Mouse (Mus musculus): ENCODE data around the gene Notch1. TPM values are rescaled to one million over a fixed set of nuclear protein-coding genes. Genes with fewer than 3 reads are reported as not detected.

Gene Notch1
- total RNA-seq, 4 experiments from 2014 or later = 23.7 to 32.6 (median 28.4) TPM

DNA sequence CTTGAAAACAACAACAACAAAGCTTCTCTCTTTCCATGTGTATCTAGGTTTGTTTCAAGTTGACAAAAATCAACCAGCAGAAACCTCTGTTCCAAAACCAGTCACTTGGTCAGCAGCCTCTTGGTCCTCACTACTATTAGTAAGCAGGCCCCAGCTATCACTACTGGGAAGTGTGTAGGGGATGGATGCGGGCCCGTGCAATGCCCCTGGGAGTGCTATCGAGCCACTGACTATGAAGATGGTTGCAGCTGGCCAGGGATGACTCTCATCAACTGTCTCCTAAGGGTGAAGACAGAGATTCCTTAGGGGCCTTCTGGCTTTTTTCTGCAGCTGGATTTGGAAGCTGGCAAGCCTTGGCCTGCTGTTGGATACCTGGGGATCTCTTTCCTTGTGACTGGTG is 13.4 kb upstream of the Notch1 start:
- no peak for DNase-seq

DNA sequence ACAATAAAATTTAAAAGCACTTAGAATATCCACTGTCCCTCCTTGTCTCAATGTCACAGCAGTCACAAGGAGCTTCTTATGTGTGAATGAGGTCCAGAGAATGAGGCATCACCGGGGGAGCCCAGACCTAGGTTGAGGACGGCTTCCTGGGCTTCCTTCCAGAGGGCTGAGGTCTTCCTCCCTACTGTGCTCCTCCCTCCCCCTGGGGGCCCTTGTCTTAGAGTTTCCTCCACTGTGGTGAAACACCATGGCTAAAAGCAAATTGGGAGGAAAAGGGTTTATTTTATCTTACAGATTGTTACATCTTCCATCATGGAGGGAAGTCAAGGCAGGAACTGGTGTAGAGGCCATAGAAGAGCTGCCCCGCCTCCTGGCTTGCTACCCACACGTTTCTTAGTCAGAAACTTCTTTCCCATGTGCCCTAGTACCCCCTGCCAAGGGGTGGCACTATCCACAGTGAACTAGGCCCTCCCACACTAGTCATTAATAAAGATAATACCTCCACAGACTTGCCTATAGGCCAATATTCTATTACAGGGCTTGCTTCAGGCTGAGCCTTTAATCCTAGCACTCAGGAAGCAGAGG is 12.8 kb upstream of the Notch1 start:
- DNase-seq = no peak

DNA sequence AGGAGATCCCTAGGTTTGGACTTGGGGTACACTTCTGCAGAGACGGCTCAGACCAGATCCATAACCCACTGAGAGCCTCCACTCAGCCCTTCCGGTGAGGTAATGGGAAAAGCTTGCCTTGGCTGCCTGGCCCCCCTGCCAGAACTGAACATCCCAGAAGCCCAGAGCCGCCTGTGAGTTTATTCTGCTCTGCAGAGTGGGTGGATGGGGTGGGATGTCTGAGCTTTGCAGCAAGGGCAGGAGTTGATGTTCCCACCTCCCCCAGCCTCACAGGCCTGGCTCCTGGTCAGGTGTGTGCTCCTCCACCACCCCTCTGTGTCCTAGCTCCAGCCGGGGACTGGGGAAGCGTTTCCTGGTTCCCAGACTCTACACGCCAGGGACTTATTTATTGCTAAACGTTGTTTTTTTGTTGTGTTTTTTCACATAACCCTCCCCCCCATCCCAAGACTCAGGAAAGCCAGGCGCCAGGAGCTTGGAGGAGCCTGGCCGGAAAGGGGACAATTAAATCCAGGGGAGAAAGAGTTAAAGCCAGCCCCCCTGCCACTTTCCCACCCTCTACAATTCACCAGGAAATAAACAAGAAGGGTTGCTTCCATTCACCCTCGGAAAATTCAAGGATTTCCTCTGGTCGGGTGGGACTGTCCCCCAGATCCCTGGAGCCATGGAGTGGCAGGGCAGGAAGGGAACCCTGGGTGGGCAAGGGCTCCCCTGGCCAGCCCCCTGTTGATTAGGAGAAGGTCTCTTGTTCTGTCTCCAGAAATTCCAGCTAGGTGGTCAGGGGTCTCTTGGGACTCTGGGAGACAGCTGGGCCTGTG is 10.2 kb upstream of the Notch1 start:
- no peak for DNase-seq

DNA sequence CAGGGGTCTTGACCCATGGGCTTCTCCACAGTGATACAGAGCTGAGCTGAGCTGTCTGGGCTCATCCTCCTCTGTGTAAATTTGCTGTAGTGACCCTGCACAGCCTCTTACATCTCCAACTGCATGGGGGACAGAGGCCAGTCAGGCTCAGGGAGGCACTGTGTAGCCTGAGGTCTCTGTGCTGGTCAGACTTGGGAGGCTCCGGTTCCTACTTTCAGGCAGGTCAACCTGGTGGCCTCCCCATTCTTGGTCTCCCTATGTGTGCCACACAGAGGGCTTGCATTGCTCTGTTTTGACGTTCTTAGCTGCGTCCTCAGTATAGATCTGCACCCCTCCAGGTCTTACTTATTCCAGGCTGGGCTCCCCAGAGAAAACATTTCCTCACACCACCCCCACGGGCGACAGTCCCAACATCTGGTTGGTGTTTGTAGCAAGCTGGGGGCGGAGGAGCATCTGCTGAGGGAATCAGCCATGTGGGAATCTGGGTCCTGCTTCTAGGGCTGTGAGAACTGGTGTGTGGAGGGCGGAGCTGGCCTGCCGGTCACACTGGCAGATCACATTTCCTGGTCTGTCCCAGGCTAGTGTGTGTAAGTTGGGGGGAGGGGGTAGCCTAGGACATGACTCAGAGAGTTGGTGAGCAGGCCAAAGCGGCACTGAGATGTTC is 9.0 kb upstream of the Notch1 start:
- no peak for DNase-seq

DNA sequence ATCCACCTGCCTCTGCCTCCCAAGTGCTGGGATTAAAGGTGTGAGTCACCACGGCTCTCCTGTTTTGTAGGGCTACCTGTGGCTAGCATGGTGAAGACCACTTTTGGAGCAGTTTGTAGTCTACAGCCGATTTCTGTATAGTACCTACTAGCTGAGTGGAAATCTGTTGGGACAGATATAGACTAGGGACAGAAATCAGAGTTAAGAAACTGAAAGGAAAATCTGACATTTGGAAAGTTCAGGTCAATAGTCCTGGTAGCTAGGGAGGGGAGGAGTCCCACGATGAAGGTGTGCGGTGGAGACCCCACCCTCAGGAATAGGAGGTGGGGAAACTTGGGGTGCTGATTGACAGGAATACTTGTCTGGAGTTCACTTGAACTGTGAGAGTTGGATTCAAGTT is 5.9 kb upstream of the Notch1 start:
- no peak for DNase-seq

DNA sequence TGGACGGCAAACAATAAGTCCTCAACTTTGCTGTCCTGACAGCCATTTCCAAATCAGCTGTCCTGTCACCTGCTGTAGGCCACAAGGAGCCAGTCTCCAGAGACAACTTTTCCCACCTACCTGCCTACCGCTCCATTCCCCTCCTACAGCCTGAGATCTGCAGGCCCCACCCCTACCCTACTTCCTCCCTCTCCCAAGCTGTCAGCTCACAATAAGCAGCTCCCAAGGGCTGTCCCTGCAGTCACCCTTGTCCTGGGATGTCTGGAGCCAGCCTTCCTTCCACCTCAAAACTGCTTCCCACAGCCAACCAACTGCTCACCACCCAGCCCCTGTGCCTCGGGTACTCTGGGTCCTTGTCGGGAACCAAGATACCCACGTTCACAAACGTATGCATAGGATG is 3.3 kb upstream of the Notch1 start:
- DNase-seq = no peak

DNA sequence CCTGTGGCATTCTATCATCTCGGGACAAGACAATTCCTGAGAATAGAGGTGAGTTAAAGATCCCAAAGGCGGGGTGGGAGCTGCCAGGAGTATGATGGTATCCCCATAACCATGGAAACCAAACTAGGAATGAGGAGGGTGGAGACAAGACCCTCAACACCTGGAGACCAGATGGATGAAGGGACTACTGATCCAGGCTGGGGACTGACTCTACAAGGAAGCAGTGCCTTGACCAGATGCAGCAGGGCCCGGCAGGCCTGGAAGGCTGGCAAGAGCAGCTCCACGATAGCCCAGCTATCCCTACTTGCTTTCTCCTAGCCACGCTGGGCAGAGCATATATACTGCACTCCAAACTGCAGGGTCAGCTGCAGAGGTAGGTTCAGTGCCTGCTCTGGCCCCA is 524 bp upstream of the Notch1 start:
- DNase-seq = no peak

DNA sequence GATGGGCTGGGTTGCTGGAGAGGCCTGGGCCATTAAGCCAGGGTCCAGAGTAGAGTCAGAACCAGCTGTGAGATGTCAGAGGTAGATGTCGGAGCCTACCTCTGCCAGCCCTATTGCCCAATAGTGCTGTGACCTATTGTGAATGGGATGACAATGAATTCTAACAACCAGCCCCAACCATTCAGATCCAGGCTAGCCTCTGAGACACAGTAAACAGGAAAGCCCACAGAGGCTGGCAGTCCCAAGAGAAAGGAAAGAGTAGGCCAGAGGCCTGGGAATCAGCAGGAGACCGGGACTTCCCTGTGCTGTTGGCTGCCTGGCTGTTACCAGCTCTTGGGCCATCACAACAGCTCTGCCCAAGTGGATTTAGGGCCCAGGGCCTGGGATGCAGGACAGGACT is 1.1 kb downstream of the Notch1 start:
- no peak for DNase-seq

DNA sequence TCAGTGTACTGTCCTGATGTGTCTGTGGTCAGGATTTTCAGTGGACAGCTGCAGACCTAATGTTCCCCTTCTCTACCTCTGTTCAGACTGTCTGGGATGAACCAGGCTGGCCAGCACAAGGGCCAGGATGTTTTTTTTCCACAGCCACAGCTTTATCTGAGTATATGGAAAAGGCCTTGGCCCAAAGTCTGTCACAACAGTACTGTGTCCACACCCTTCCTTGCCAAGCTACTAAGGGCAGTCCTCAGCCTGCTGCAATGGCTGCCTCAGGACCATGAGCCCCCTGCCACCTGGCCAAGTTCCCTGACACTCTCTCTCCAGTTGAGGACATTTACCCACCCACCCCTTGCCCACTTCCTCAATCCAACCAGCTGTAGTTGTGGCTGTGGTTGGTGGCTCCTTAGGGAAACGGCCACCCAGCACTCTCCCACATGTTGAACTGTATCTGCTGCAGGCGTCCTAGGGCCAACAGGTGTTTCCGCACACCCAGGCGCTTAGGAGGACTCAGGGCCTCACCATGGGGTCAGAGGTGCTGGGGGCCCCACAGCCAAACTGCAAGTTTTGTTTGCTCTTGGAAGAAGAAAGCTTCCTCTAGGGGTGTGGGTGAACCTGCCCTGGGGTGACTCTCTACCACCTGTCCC is 3.2 kb downstream of the Notch1 start:
- no peak for DNase-seq

DNA sequence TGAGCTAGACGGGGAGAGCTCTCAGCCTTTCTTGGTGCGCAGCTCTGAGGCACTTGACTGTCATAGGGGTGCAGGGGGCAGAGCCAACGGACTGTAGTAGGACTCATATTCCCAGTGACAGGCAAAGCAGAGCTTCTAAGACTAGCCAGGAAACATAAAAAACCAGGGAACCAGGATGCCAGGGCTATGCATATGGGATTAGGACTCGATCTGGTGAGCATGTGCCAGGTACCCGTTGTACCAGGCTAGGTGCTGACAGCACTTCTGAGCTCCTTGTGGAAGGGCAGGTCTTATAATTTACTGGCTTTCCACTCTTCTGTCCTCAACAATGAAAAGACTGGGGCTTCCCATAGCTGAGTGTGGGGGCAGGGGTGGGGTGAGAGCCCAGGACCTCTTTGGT is 7.8 kb downstream of the Notch1 start:
- DNase-seq = no peak

DNA sequence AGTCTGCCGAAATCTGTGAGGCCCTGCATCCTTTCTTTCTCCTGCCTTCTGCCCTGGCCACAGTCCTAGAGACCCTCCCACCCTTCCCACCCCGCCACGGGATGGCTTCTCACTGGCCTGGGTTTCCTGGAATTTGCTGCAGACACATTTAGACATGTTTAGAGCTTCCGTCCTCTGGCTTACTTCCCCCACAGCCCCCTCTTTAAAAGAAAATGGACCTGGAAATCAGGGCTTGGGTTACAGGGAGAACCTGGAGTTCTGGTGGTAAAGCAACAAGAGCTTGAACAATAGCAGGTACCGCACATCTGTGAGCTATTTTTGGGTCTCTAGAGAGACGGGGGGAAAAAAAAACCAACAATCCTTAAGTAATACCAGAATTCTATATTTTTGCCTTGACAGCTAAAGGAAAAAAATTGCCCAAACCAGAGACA is 8.5 kb downstream of the Notch1 start:
- no peak for DNase-seq

DNA sequence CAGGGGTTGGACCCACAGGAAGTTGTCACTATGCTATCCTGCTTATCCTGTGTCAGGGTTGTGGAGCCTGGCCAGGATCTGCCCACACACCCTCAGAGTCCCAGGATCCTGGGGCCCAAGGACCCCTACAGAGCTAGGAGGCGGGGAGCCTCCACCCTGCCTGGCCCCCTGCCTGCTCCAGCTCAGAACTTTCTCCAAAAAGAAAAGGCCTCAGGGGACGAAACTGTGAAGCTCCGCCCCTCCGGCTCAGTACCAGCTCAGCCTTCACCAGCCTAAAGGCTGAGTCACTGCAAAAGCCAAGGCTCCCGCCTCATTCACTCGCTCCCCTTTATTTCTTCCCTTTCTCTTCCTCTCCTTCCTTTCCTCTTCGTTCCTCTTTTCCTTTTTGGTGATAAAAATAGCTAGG is 9.0 kb downstream of the Notch1 start:
- DNase-seq = peak; percentile 83

DNA sequence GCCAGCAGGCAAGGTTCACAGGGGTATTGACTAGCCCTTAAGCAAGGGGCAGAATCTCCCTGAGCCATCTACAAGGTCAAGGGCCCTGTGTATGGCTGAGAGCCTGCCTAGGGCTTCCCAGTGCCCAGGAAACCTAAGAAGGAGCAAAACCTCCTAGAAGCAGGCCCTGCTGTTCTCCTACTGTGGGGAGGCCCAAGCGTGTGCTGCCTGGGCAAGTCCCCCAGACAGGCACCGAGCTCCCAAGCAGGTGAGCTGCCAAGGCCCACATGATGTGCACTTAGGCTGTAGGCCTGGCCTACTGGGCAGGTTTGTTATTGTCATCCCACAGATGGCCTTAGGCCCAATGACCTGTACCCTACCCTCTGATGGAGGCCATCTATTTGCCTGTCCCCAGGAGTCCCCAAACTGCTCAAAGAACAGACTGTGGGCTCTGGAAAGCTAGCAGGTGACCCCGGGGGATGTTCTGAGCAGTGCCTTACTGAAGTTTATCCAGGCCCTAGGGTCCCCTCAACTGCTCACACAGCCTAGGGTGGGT is 9.7 kb downstream of the Notch1 start:
- DNase-seq = no peak

DNA sequence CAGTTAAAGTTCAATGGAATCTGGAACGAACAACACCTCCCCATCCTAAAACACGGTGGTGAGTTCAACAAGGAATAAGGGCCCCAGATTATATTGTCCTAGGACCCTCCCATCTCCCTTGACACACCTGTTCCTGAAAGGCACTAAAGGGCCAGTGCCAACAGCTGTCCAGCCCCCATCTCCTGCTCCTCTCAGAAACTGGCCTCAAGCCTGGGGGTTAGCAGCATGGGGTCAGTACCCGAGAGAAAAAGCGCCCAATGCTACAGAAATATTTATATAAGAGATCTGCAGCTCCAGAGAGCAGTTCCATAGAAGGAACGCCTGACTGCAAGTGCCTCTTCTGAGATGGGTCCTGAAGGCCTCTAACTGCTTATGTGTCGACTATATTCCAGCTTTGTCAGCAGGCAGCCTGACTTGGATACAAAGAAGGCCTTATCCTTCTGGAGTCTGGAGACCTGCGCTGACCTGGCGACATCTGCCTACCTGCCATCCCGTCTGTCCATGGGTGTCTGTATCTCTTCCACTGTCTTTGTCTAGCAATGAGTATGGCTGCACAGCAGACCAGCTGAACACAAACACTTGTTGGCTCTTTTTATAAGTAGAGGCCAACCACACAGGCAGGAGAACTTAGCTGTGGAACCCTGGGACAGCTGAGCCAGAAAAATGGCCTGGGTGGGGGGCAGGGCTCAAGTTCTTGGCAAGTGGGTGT is 11.5 kb downstream of the Notch1 start:
- no peak for DNase-seq

DNA sequence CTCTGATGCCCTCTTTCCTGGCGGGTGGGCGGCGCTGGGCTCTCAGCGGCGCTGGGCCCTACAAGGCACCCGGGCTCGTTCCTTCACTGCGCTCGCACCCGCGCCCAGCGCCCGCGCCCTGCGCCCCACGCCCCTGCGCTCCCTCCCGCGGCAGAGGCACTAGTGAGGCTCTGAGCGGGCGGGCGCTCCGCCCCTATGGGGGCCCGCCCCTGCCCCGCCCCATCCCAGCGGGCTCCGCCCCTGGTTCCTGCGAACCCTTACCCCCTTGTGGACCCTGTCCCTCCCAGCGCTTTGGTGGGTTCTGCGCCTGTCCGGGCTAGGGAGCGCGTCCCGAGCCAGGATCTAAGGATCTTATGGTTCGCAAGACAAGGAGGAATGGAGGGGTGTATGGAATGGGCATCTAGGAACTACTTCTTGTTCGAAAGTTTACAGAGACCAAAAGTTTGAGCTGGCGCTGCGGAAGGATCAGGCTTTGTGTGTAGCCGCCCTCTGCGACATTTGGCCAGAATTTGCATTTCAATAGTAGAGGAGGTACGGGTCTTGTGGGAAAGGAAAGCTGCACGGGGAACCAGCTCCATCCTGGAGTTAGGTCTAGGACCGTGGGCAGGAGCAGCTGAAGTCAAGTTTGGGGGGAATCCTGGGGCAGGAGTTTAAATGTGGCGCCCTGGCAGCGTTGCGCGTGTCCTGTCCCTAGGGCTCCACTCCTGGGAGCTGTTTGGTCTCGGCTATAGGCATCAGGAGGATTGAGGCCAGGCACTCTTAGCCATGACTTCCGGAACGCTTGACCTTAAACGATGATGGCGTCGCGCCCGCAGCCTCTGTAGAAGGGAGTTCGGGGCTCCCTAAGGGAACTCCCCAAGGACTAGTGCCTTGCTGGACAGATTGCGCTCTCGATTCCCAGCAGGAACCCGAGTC is 12.5 kb downstream of the Notch1 start:
- DNase-seq = peak; percentile 73

DNA sequence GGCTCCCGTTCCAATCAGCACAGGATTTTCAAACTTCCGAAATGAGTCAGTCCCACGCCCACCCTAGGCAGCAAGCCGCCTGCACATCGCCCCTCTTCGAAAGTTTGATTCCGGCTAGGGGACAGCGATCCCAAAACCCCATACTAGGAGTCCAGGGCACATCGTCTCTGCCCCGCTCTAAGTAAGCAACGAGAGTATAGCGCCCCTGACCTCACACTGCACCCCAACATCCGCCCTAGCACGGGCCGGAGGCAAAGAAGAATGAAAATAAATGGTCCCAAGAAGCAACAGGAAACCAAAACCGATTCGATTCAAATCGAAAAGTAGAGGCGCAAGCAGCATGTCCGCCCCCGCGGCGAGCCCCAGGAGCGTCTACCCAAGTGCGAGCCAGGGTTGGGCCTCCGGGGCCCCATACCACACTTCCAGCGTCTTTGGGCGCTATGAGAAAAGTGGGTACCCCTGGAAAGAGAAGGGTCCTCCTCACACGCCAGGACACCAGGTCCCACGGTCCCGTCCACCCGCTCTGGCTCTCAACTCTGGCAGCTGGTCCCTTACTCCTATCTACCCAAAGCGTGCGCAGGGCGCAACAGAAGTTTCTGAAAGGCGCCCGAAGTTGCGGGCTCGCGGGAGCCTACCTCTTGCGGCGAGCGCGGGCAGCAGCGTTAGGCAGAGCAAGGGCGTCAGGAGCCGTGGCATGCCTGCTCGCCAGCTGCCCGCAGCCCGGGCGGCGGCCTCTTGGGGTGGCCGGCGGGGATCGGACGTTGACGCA is 13.4 kb downstream of the Notch1 start:
- no peak for DNase-seq

DNA sequence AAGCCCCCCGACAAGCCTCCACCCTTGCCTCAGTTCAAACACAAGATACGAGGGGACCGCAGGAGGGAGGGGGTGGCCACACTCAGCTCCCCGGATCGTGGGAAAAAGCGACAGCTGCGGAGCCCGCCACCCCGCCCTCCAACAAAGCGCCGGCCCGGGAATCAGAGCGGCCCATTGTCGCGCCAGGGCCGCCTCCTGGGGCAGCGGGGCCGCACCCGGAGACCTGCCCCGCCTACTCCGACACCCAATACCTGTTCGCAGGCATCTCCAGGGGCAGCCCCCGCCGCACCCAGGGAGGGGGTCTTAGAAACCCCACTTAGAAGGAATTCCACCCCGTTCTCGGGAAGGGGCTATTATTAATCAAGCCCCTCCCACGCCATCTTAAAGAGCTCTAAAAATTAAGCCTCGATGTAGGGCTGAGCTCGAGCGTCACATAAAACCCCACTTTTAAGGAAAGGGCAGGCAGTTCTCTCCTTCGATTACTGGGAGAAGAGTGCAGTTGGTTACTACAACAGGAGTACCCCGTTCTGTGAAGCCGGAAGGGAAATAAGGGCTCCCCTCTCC is 14.1 kb downstream of the Notch1 start:
- no peak for DNase-seq

DNA sequence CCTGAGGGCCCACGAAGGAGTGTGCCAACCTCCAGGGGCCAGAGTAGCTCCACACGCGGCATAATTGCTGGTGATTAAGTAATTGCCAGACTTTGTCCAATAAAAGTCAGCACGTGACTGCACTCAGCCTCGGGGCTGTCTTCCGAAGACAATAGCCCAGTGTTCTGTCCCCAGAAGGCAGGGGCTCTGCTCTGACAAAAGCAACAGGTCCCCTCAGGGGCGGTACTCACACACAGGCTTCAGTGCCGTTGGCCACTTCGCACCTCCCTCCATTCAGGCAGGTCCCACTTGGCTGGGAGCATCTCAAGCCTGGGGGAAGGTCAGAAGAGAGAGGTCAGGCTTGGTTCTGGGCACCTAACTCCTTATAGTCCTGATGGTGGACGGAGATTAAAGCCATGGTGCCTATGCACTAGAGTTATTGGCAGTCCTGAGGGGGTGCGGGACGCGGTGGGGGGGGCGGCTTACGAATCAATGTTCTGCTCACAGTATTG is 14.8 kb downstream of the Notch1 start:
- no peak for DNase-seq

DNA sequence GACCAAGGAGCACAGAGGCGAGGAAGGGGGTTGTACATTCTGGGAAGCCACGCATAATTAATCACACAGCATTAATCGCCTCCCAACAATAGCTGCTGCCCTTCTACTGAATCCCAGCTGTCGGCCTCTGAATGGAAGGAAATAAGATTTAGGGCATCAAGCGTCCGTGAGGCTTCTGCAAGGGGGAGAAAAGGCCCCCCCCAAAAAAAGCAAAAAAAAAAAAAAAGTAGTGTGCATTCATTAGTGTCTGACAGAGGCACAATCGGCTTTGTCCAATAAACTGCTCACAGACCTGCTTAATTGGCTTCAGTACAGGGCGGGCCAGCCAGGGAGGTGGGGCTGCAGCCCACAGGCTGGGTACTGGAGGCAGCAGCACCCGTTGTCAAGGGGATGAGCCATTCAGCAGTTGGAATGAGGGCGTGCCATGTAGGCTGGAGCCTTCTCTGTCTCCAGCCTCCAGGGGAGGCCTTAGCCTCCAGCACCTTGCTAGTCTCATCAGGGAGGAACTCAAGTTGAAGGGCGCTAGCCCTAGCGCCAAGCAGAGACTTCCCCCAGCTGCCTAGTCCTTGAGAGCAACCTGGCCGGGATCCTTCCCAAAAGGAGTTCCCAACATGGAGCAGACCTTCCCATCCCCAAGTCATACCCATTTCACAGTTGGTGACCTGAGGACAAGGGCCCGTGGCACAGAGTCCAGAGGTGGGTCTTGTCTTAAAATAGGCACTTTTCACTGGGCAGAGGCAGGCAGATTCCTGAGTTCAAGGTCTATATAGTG is 15.7 kb downstream of the Notch1 start:
- no peak for DNase-seq
